Mouse (Mus musculus): ENCODE measurements at regions not wholly inside any gene's neighbourhood (a gene's known extent, or its start where the extent isn't known, plus 50 kb on each side); places are given as distances from the start of the nearest gene placed in this dataset.

GRCm38 (mm10) chr19:60148313-60148965 is 78.1 kb downstream of the Fam204a start:
- DNase-seq: peak; percentile 49

GRCm38 (mm10) chr19:60146451-60147190 is 79.9 kb downstream of the Fam204a start:
- peak; percentile 39 for DNase-seq

DNA sequence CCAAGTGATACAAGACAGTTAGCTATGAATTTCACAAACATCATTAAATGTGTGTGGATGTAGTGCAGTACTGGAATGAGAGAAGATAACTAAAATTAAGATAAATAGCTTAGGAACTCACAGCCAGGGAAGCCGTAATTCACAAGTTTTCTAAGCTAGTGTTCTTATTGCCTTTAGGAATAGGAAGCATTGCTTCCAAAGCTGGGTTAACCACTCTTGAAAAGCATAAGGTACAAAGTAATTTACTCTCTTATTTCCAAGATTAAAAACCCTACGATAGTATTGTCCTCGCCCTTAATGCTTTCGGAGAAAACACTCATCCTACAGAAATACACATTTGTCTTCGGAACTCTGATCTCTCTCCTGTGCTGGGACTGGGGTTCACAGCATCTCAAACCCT is 81.3 kb downstream of the Fam204a start:
- no peak for DNase-seq

DNA sequence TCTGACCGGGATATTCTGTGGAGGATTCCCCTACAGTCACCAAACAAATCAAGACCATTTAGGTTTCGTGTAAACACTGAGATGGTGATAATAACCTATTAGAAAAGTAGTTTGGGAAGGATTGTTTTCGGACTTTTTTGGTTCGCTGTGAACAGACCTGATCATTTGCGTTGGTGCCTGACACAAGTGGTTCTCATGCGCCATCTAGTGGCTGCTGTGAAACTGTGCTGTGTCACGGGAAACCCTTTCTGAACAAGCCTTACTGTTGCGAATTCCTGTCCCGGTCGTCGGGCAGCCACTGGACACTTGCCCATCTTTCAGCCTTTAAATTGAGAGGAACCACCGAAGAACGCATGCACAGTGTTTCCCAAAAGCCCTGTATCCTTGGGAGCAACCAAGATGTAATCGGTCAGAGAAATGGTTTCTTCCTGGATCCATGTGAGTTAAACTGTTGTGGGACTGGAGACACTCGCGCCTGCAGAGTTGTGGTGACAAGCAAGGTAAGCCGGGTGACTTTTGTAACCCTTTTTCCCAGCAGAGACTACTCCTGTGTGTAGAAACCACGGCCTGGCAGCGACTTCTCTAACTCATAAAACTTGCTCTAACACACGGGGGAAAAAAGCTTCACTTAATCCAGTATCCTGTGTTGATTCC is 82.0 kb downstream of the Fam204a start:
- peak; percentile 91 for DNase-seq

DNA sequence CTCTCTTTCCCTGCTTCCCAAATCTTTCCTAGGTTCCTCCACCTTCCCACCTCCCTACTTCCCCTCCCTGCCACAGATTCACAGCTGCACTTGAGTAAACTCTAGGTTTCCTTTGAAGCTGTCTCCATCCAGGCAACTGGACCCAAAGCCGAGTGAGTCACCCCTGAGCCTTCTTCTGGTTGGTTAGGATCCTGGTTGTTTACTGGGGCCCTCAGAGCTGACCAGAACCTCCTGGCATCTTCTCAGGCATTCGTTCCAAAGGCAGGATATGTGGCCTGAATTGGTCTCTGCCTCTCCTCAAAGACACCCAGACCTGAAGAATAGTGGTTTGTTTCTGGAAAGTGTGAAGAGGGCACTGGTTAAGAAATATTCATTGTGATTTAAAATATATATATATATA is 87.6 kb downstream of the Fam204a start:
- no peak for DNase-seq

- DNase-seq: no peak
Measured at GRCm38 (mm10) chr19:60136491-60136890, 90.0 kb downstream of the Fam204a start.

GRCm38 (mm10) chr19:60134447-60135328 is 91.8 kb downstream of the Fam204a start:
- DNase-seq: no peak

GRCm38 (mm10) chr19:60129635-60130034 is 96.9 kb downstream of the Fam204a start:
- no peak for DNase-seq

GRCm38 (mm10) chr19:60124638-60125037 is 101.9 kb downstream of the Fam204a start:
- DNase-seq: no peak

DNA sequence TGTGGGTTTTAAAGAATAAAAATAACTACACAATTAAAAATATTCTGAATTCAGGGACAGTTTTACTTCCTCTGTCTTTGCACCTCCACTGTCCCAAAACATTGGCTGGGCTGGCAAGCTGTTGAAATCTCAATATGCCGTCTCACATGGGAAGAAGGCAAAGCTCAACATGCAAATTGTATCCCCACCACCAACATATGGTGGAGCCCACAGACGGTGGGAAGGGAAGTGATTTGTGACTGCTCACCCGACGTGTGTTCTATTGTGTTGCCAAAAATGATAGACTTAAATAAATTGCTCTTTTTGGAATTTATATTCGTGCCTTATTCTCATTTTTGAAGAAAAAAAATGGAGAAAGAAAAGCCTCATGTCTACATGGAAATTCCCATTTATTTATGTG is 105.6 kb downstream of the Fam204a start:
- DNase-seq: no peak

- DNase-seq: no peak
Measured at GRCm38 (mm10) chr19:60119051-60119450, 107.5 kb downstream of the Fam204a start.

DNA sequence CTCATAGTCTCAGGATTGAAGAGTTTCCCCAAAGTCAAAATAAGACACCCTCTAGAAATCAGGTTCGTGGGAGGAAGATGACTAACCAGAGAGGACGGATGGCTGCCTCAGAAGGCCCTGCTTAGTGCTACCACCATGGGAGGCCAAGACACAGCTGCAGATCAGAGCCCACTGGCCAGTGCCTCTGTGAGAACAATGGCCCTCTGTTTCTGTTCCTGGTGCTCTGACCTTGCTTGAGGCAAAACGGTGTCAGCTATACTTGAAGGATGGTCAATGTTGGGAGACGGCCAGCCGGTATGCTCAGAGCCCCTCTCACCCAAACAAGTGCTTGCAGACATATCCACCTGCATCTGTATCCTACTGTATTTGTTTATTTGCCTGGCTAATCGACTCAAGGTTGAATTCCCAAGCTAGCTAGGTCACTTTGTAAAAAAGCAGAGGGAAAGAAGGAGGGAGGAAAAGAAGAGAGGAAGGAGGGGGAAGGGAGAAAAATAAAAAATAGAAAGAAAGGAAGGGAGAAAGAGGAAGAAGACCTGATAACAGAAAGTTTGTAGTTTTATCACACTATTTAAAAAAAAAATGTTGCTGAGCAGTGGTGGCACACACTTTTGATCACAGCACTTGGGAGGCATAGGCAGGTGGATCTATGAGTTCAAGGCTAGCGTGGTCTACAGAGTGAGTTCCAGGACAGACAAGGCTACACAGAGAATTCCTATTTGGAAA is 112.7 kb downstream of the Fam204a start:
- peak; percentile 90 for DNase-seq

GRCm38 (mm10) chr19:60110278-60110677 is 116.2 kb downstream of the Fam204a start:
- DNase-seq: no peak

DNA sequence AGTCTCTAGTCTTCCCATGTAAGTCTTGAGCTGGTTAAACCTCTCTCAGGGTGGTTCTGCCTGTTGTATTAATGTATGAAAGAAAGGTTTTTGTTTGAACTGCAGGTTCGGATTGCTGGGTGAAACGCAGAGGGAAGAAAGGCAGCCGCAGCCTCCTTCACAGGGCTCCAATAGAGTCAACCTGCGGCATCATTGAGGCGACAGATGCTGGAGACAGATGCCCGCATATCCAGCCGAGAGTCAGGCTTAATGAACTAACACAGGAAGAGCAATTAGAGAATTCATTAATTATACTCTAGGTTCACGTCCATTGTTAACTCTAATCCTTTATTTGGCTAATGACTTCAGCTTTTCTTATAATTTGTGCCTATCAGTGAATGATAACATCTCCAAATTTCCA is 117.0 kb downstream of the Fam204a start:
- DNase-seq: peak; percentile 78

GRCm38 (mm10) chr19:60097915-60098314 is 128.6 kb downstream of the Fam204a start:
- DNase-seq: no peak

DNA sequence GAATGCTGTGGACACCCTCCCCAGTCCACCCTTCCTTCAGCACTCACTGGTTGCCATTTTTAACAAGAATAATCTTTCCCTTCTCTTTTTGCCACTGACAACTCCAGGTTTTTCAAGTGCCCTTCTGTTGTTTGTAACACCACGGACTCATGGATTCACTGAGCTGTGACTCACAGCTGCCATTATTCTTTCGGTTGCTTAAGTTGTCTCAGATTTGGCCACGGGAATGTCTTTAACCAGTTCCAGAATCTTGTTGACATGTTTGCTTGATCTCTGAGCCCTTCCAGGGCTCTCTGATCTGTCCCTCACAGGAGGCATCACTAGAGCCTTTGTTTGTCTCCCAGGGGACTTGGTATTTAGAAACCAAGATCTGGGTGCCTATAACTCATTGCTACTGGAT is 131.5 kb upstream of the Rab11fip2 start:
- no peak for DNase-seq

GRCm38 (mm10) chr19:60073328-60073727 is 129.9 kb upstream of the Rab11fip2 start:
- DNase-seq: no peak

DNA sequence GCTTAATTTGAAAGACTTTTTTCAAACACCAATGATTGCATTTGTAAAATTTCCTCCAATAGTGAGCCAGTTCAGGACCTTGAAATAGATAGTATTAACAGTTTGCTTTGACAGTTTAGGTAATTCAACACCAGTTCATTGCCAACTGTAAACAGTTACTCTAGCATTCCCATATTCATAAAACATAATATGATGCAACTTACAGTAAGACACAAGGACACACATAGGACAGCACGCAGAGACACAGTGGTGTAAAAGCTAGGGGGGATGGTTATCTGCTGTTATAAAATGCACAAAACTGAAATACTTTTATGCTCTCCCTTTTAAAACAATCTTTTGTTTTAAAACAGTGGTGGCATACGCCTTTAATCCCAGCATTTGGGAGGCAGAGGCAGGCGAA is 122.7 kb upstream of the Rab11fip2 start:
- DNase-seq: no peak

DNA sequence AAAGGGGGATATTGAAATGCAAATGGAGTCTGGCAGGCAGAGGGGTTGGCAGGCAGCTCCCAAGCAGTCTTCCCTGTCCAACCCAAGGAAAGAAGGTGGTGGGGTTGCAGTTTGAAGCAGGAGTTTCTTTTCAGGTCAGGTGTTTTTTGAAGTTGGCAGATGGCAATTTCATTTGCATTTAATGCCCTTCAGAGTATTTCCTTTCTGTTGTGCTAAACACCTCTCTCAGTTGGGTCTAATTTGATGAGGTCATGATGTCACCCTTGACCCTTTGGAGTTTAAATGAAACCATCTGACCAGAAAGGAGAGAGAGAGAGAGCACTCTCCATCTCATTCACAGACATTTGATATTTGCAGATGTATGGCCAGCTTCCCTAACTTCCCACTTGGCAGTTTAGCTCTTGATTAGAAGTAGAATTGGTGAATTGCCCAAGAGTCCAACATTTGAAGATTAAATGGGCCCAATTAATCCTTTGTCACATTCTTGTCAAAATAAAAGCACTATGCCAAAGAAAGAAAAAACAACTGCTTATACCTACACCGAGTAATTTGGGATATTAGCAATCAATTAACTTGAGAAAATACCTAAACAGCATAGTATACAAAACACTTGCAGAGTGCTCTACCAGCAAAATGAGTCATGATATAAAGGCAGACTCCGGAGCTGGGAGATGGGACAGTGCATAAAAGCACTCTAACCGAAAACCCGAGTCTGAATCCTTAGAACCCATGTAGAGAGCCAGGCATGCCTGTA is 111.8 kb upstream of the Rab11fip2 start:
- no peak for DNase-seq

DNA sequence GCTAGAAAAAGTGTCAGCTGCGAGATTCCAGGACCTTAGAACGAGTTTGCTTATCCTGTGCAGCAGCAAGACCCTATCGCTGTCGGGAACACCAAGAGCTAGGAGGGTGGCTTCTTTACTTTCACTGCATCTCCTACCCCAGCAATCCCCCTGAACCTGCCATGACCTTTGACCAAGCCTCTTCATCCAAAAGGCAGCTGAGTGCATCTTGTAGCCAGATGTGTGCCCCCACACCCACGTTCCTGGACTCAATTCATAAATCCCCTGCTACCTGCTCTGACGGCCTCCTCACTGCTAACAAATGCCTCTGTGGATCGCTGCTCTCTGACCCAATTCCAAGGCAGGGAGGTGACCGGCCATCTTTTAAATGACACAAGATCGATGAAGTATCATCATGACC is 107.7 kb upstream of the Rab11fip2 start:
- DNase-seq: no peak

GRCm38 (mm10) chr19:60040721-60041120 is 97.3 kb upstream of the Rab11fip2 start:
- no peak for DNase-seq

DNA sequence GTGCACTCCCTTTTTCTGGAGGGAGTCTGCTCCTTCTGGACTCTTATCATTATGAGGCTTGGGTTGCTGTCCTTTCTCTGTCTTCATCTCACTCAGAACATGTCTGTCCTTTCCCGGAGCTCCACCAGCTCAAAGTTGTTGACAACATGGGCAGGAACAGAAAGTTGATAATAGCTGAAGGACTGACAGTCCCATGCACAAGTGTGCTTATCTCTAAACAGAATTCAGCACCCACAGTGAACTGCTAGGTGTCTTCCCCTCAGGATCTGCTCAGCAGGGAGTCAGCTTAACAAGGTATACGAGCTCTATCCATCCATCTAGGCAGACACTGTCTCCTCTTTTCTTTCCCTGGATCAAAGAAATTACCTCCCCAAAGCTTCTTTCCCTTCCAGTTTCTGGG is 89.2 kb upstream of the Rab11fip2 start:
- DNase-seq: no peak

All from retina, postnatal 1 day (tissue).